Mouse (Mus musculus): ENCODE results near the gene Tsacc. TPM values are rescaled to one million over a fixed set of nuclear protein-coding genes. Genes with fewer than 3 reads are reported as not detected.
"Not testable (repeated sequence)": the region's sequence is repeated elsewhere in the genome, so short reads cannot be mapped to it uniquely, and the experiment has no call there.

The Tsacc gene
- polyA plus RNA-seq, 1 experiment from 2014 or later: 9.1 TPM

- H3K9me3 ChIP-seq (ENCODE audit: control insufficient read depth, low read length): no peaks in the 10 kb centered on the region
- DNase-seq (ENCODE audit: low spot score): no peak
- WGBS: 97% methylated on average over 4 of the region's 4 CpGs
- TF ChIP-seq CTCF (IDR thresholded peaks at IDR 0.05; ENCODE audit: low read depth): no peak
- no peak for TF ChIP-seq EP300 (optimal IDR thresholded peaks at IDR 0.05)
- no peaks in the 10 kb centered on the region for H3K4me1 ChIP-seq (replicated peaks; ENCODE audit: control insufficient read depth, insufficient read depth)
- no peak within 1 kb of the TSS for H3K4me2 ChIP-seq (replicated peaks; ENCODE audit: low read depth)
- H3K4me3 ChIP-seq (ENCODE audit: low read depth, low read length): no peak within 1 kb of the TSS
- H3K27me3 ChIP-seq (ENCODE audit: control insufficient read depth, insufficient read depth, low read length): no peaks in the 10 kb centered on the region
- H3K27ac ChIP-seq (replicated peaks): no peak within 1 kb of the TSS
- no peaks in the 10 kb centered on the region; the same call in 1 of the 2 replicates for H3K36me3 ChIP-seq (ENCODE audit: control insufficient read depth, insufficient read depth, low read length)
- ATAC-seq (ENCODE audit: low FRiP score, low TSS enrichment): no peak
- no peak within 1 kb of the TSS for H3K9ac ChIP-seq (ENCODE audit: low read length)
Measured at GRCm38 (mm10) chr3:88287110-88287509, 9.7 kb downstream of the Tsacc start, which contains the start of gene Gm38392. Gm38392 (minus strand) TSS chr3:88287210.

- H3K9ac ChIP-seq (ENCODE audit: low read length); H3K9me3 ChIP-seq (ENCODE audit: control insufficient read depth, low read length); ATAC-seq (ENCODE audit: low FRiP score, low TSS enrichment); DNase-seq (ENCODE audit: low spot score); H3K4me3 ChIP-seq (ENCODE audit: low read depth, low read length); H3K4me1 ChIP-seq (replicated peaks; ENCODE audit: control insufficient read depth, insufficient read depth); H3K27ac ChIP-seq (replicated peaks); H3K27me3 ChIP-seq (ENCODE audit: control insufficient read depth, insufficient read depth, low read length); H3K4me2 ChIP-seq (replicated peaks; ENCODE audit: low read depth); H3K36me3 ChIP-seq (ENCODE audit: control insufficient read depth, insufficient read depth, low read length): not testable (repeated sequence)
- no CpG with 5 or more reads among the region's 2 CpGs for WGBS
Measured at GRCm38 (mm10) chr3:88285565-88285895, 11.3 kb downstream of the Tsacc start.

DNA sequence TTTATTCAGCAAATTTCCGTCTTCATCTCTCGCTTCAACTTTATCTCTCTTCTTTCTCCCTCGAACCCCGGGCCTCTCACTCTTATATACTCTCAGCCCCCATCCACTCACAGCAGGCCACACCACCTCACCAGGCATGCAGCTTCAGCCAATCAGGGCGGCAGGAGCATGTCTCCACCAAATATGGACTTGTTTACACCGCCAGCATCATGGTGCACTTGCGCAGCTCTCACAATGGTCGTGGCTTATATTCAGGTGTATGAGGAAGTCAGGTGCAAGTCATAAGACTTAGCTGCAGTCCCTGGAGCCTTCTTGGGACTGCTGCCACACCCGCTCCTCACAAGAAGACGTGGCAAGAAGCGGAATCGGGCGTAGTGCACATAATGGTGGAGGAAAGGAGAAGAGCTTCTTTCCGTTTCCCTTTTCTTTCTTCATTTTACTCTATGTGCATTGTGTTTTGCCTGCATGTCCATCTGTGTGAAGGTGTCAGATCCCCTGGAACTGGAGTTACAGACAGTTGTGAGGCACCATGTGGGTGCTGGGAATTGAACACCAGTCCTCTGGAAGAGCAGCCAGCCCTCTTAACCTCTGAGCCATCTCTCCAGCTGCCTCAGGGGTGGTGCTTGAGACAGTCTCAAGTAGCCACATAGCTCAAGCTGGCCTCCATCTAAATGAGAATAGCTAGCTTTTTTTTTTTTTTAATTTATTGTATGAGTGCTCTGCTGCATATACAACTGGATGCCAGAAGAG is 11.8 kb downstream of the Tsacc start:
- 94% methylated on average over 14 of the region's 14 CpGs for WGBS
- H3K4me2 ChIP-seq (replicated peaks; ENCODE audit: low read depth); H3K9ac ChIP-seq (ENCODE audit: low read length); H3K27me3 ChIP-seq (ENCODE audit: control insufficient read depth, insufficient read depth, low read length); ATAC-seq (ENCODE audit: low FRiP score, low TSS enrichment); H3K36me3 ChIP-seq (ENCODE audit: control insufficient read depth, insufficient read depth, low read length); H3K4me3 ChIP-seq (ENCODE audit: low read depth, low read length); H3K4me1 ChIP-seq (replicated peaks; ENCODE audit: control insufficient read depth, insufficient read depth); H3K9me3 ChIP-seq (ENCODE audit: control insufficient read depth, low read length); DNase-seq (ENCODE audit: low spot score); H3K27ac ChIP-seq (replicated peaks): not testable (repeated sequence)

DNA sequence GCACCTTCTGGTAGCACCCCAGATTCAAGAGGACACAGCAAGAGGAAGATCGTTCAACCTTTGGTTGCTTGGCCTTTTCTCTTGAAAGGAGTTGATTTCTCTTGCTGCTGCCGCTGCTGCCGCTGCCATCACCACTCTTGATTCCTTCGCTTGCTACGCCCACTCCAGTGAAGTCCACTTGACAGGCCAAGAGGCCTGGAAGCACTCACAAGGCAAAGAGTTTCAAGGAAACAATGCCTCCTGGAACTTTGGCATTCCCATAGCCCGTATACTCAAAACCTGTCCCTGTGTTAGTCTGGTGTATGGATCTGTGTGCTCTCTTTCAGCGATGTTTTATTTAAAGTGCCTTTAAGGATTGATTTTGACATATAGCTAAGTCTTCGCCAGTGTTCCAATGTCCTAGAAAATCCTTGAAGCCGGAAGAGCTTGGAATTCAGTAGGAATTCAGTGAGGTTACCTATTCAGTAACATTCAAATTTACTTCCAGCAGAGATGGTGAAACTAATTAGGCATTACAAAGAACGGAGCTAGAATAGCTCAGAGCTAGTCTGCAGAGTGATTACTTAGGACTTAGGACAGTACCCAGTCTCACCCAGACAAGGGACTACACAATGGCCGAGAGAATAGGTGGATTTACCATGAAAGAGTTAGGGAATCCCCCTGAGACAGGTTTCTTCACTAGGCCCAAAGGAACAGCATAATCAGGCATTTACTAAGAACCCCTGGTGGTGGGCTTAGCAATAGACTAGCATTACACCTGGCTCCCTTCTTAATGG is 15.5 kb downstream of the Tsacc start:
- H3K9ac ChIP-seq (ENCODE audit: low read length); H3K4me1 ChIP-seq (replicated peaks; ENCODE audit: control insufficient read depth, insufficient read depth); H3K4me2 ChIP-seq (replicated peaks; ENCODE audit: low read depth); DNase-seq (ENCODE audit: low spot score); ATAC-seq (ENCODE audit: low FRiP score, low TSS enrichment); H3K27me3 ChIP-seq (ENCODE audit: control insufficient read depth, insufficient read depth, low read length); H3K36me3 ChIP-seq (ENCODE audit: control insufficient read depth, insufficient read depth, low read length); H3K9me3 ChIP-seq (ENCODE audit: control insufficient read depth, low read length); H3K27ac ChIP-seq (replicated peaks); H3K4me3 ChIP-seq (ENCODE audit: low read depth, low read length): not testable (repeated sequence)
- WGBS: 74% methylated on average over 11 of the region's 11 CpGs

GRCm38 (mm10) chr3:88280035-88280434 is 16.8 kb downstream of the Tsacc start:
- TF ChIP-seq EP300 (optimal IDR thresholded peaks at IDR 0.05) (no peak), CTCF (IDR thresholded peaks at IDR 0.05; ENCODE audit: low read depth) (no peak)
- 84% methylated on average over 2 of the region's 2 CpGs for WGBS
- H3K9me3 ChIP-seq (ENCODE audit: control insufficient read depth, low read length): no peaks in the 10 kb centered on the region

DNA sequence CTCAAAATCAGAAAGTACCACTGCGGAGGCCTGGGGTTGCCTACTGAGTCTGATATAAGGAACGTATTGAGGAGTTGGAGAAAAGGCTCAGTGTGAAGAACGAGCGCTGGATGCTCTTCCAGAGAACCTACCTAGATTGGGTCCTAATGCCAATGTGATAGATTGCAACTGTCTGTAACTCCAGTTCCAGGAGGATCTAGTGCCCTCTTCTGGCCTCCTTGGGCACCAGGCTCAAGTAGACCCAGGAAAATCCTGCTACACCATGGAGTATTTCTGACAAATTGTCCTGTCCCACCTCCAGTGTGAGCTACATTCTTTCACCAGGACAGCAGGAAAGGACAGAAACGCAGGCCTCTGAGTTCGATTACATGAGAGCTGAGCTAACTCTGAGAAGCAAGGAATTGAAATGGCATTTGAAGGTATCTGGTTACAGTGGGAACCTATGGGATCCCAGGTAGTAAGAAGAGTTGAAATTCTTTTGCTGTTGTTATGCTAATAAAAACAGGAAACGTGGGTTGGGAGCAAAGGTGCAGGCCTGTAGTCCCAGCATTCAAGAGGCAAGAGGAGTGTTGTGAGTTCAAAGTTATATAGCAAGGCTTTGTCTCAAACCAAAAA is 20.2 kb downstream of the Tsacc start:
- DNase-seq (ENCODE audit: low spot score) (no peak), ATAC-seq (ENCODE audit: low FRiP score, low TSS enrichment) (no peak)
- Histone ChIP-seq H3K9me3 (ENCODE audit: control insufficient read depth, low read length) (no peaks in the 10 kb centered on the region), H3K36me3 (ENCODE audit: control insufficient read depth, insufficient read depth, low read length) (no peaks in the 10 kb centered on the region), H3K27me3 (ENCODE audit: control insufficient read depth, insufficient read depth, low read length) (no peaks in the 10 kb centered on the region), H3K4me2 (replicated peaks; ENCODE audit: low read depth) (no peak overlapping the region), H3K9ac (ENCODE audit: low read length) (no peak overlapping the region), H3K4me1 (replicated peaks; ENCODE audit: control insufficient read depth, insufficient read depth) (no peaks in the 10 kb centered on the region), H3K4me3 (ENCODE audit: low read depth, low read length) (no peak overlapping the region), H3K27ac (replicated peaks) (no peak overlapping the region)
- 36% methylated on average over 7 of the region's 7 CpGs for WGBS
- no peak for TF ChIP-seq EP300 (optimal IDR thresholded peaks at IDR 0.05)
- peak; percentile 77 for TF ChIP-seq CTCF (IDR thresholded peaks at IDR 0.05; ENCODE audit: low read depth)

More at GRCm38 (mm10) chr3:88280035-88280434, 16.8 kb downstream of the Tsacc start:
- DNase-seq (ENCODE audit: low spot score): no peak
- H3K9ac ChIP-seq (ENCODE audit: low read length): no peak overlapping the region
- no peak overlapping the region for H3K27ac ChIP-seq (replicated peaks)
- ATAC-seq (ENCODE audit: low FRiP score, low TSS enrichment): 0 out of 2 replicates have a peak, but pooled peaks have one; percentile 24
- H3K4me2 ChIP-seq (replicated peaks; ENCODE audit: low read depth): no peak overlapping the region
- H3K4me3 ChIP-seq (ENCODE audit: low read depth, low read length): no peak overlapping the region
- H3K36me3 ChIP-seq (ENCODE audit: control insufficient read depth, insufficient read depth, low read length): no peaks in the 10 kb centered on the region
- H3K27me3 ChIP-seq (ENCODE audit: control insufficient read depth, insufficient read depth, low read length): no peaks in the 10 kb centered on the region
- H3K4me1 ChIP-seq (replicated peaks; ENCODE audit: control insufficient read depth, insufficient read depth): no peaks in the 10 kb centered on the region

Measured in stomach, postnatal 0 days (tissue).